Mouse (Mus musculus) MEL (cell line): ENCODE measurements around the gene Eif4e1b.

Experiments used
- CHD2 ChIP-seq: IDR thresholded peaks from 2 replicates; pipeline ENCODE4 v1.6.1; 2011; ENCODE audit warnings: low read length, improper control_type of control experiment
- E2F4 ChIP-seq: IDR thresholded peaks from 2 replicates; pipeline ENCODE4 v1.6.1; 2011; ENCODE audit warnings: low read depth, low read length, improper control_type of control experiment, borderline replicate concordance
- GATA1 ChIP-seq: IDR thresholded peaks from 2 replicates; pipeline ENCODE4 v1.6.1; 2011; ENCODE audit warnings: low read depth, low read length, improper control_type of control experiment
- JUND ChIP-seq: IDR thresholded peaks from 2 replicates; pipeline ENCODE4 v1.6.1; 2011; ENCODE audit warnings: low read depth, mild to moderate bottlenecking, improper control_type of control experiment, low read length
- MAFK ChIP-seq: IDR thresholded peaks from 2 replicates; pipeline ENCODE4 v1.6.1; 2011; ENCODE audit warnings: low read depth, mild to moderate bottlenecking, low read length, improper control_type of control experiment, borderline replicate concordance
- MYC ChIP-seq: IDR thresholded peaks from 2 replicates; pipeline ENCODE4 v1.6.1; 2011; ENCODE audit warnings: low read depth, mild to moderate bottlenecking, low read length, improper control_type of control experiment, moderate library complexity
- POLR2A ChIP-seq, 2 experiments: IDR thresholded peaks; 2 replicates each; pipeline ENCODE4 v1.6.1; 2011 to 2012; ENCODE audit warnings: low read length in 2 of 2, mild to moderate bottlenecking in 2 of 2, control low read depth in 1 of 2, improper control_type of control experiment in 1 of 2, low read depth in 1 of 2, moderate library complexity in 1 of 2; ENCODE audit not compliant: control insufficient read depth in 1 of 2, insufficient read depth in 1 of 2, poor library complexity in 1 of 2
- ZC3H11A ChIP-seq: IDR thresholded peaks from 2 replicates; pipeline ENCODE4 v1.6.1; 2012; ENCODE audit warnings: low read depth, mild to moderate bottlenecking, inconsistent platforms, low read length, improper control_type of control experiment

- TF ChIP-seq GATA1 (no peak), ZC3H11A (no peak), MAFK (no peak), POLR2A (IDR thresholded peaks at IDR 0.05; ENCODE audit: control insufficient read depth in 1 of 2, insufficient read depth in 1 of 2, low read depth in 1 of 2, low read length in 2 of 2, poor library complexity in 1 of 2) (no peak), MYC (no peak), E2F4 (no peak), CHD2 (no peak), JUND (no peak)
These were observed 52.7 kb downstream of the Eif4e1b start for GRCm38 (mm10) chr13:54836351-54837030.
